Mouse (Mus musculus): ENCODE data around the gene Pim1. TPM values are rescaled to one million over a fixed set of nuclear protein-coding genes. Genes with fewer than 3 reads are reported as not detected.
"Not testable (repeated sequence)": the region's sequence is repeated elsewhere in the genome, so short reads cannot be mapped to it uniquely, and the experiment has no call there.

Gene Pim1
- 12.4 and 14.4 TPM in 2 replicates for polyA plus RNA-seq (2015; fragmentation: Nextera tagmentation; extraction: Ambion mirVana)

DNA sequence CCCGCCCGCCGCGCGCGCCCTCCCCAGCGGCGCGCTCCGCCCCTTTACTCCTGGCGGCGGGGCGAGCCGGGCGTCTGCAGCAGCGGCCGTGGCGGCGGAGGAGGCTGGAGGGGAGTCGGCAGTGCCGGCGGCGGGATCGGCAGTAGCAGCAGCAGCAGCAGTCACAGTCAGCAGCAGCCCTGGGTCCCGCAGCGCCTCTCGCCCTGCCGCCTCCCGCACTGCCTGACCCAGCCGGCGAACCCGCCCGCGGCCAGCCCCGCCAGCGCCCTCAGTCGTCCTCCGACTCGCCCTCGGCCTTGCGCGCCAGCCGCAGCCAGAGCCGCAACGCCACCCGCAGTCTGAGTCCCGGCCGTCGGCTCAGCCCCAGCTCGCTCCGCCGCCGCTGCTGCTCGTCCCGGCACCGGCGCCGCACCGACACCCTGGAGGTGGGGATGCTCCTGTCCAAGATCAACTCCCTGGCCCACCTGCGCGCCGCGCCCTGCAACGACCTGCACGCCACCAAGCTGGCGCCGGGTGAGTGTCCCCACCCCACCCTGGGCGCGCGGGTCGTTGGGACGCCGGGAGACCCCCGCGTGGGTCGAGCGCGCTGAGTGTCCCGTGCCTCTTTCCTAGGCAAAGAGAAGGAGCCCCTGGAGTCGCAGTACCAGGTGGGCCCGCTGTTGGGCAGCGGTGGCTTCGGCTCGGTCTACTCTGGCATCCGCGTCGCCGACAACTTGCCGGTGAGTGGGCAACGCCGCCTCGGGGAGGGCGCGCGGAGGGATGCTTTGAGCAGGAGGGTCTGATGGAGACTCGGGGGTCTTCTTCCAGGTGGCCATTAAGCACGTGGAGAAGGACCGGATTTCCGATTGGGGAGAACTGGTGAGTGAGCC lies at the start of gene Pim1:
Gene Pim1, plus strand, starts transcription at position 41 of the 869 bp plus-strand sequence.
- peaks cover 13% of the 10 kb centered on the region for H3K36me3 ChIP-seq
- peak within 1 kb of the TSS; percentile 97 for H3K27ac ChIP-seq (replicated peaks)
- ATAC-seq (ENCODE audit: low read depth), result peak; percentile 83
- H3K4me1 ChIP-seq (replicated peaks), result peaks cover 44% of the 10 kb centered on the region
- no peaks in the 10 kb centered on the region for H3K9me3 ChIP-seq
- H3K4me3 ChIP-seq, result peak within 1 kb of the TSS; percentile 91
- H3K9ac ChIP-seq, result peak within 1 kb of the TSS; percentile 93
- H3K27me3 ChIP-seq, result no peaks in the 10 kb centered on the region
- peak within 1 kb of the TSS; percentile 91 for H3K4me2 ChIP-seq
- under 1% methylated on average over 93 of the region's 99 CpGs for WGBS

GRCm38 (mm10) chr17:29441562-29441961 lies 49.0 kb upstream of the Pim1 start:
- Histone ChIP-seq H3K4me2 (no peak overlapping the region), H3K9ac (no peak overlapping the region), H3K4me1 (replicated peaks) (peaks cover 48% of the 10 kb centered on the region), H3K4me3 (no peak overlapping the region), H3K27me3 (no peaks in the 10 kb centered on the region), H3K27ac (replicated peaks) (no peak overlapping the region), H3K36me3 (no peaks in the 10 kb centered on the region), H3K9me3 (no peaks in the 10 kb centered on the region)
- 85% methylated on average over 4 of the region's 4 CpGs for WGBS
- ATAC-seq (ENCODE audit: low read depth), result no peak

GRCm38 (mm10) chr17:29442131-29442557 lies 48.4 kb upstream of the Pim1 start:
- no peaks in the 10 kb centered on the region for H3K36me3 ChIP-seq
- peaks cover 43% of the 10 kb centered on the region for H3K4me1 ChIP-seq (replicated peaks)
- no peak overlapping the region for H3K9ac ChIP-seq
- no peaks in the 10 kb centered on the region for H3K27me3 ChIP-seq
- WGBS, result 60% methylated on average over 7 of the region's 7 CpGs
- no peaks in the 10 kb centered on the region for H3K9me3 ChIP-seq
- no peak overlapping the region for H3K4me2 ChIP-seq
- ATAC-seq (ENCODE audit: low read depth), result no peak
- H3K4me3 ChIP-seq, result no peak overlapping the region
- no peak overlapping the region for H3K27ac ChIP-seq (replicated peaks)

- Histone ChIP-seq H3K36me3 (no peaks in the 10 kb centered on the region), H3K4me3 (no peak overlapping the region), H3K9ac (no peak overlapping the region), H3K4me2 (no peak overlapping the region), H3K4me1 (replicated peaks) (peaks cover 27% of the 10 kb centered on the region), H3K9me3 (no peaks in the 10 kb centered on the region), H3K27ac (replicated peaks) (no peak overlapping the region), H3K27me3 (no peaks in the 10 kb centered on the region)
- 89% methylated on average over 4 of the region's 4 CpGs for WGBS
- ATAC-seq (ENCODE audit: low read depth), result no peak
Observed at GRCm38 (mm10) chr17:29443724-29444123, 46.8 kb upstream of the Pim1 start.

DNA sequence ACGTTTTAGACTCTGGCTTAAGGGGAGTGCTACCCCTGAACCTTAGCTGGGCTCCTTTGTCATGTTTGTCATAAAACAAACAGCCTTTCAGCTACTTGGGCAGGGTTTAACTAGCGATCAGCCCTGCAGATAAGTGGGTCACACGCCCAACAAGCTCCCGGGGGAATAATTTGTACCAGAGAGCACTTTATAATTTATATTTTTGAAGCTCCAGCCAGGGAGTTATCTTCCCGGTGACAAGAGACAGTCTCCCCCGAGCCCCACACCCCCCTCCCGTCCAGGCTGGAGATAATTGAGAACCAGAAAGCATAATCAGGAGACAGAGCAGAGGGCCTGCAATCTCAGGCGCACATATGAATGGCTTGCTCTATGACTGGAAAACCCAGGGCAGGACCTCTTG lies 45.5 kb upstream of the Pim1 start:
- Histone ChIP-seq H3K36me3 (no peaks in the 10 kb centered on the region), H3K9me3 (no peaks in the 10 kb centered on the region), H3K27ac (replicated peaks) (peak overlapping the region; percentile 65), H3K4me3 (no peak overlapping the region), H3K9ac (no peak overlapping the region), H3K27me3 (no peaks in the 10 kb centered on the region), H3K4me1 (replicated peaks) (peaks cover 20% of the 10 kb centered on the region), H3K4me2 (no peak overlapping the region)
- ATAC-seq (ENCODE audit: low read depth), result no peak
- WGBS, result 10% methylated on average over 8 of the region's 8 CpGs

DNA sequence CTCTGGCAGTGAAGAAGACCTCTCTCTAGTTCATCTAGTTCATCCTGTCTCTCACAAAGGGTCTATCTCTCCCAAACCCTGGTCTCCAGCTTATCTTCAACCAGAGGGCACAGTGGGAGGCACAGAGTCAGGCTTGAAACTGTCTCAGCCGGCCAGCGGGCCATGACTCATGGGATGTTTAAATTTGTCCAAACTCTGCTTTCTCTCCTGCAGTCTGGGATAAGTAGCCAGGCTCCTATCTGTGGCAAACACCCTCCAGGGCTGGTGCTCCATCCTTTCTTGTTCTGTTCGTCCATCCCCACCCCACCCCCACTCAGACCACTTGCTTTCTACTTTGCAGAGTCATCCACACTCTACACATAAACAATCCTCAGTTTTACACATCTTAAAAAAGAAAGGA lies 43.2 kb upstream of the Pim1 start:
- Histone ChIP-seq H3K27me3 (no peaks in the 10 kb centered on the region), H3K4me1 (replicated peaks) (peaks cover 21% of the 10 kb centered on the region)
- ATAC-seq (ENCODE audit: low read depth), result no peak

DNA sequence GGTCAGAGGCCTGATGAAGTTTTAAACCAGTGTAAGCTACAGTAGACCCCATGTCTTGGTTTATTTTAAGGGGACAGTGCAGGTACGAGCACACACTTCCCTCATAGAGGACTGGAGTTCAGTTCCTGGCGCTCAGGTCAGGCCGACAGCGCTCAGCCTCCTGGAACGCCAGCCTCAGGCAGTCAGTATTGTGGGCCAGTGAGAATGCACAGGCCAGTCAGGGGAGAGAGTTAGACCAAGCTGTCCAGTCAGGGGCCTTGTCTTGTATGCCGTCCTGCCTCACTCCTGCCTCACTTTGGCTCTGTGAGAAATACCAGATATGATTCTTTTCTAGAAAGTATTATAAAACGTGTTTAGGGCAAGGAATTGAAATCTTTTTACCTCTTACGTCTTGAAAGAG lies 42.5 kb upstream of the Pim1 start:
- no peak for ATAC-seq (ENCODE audit: low read depth)
- Histone ChIP-seq H3K4me3 (no peak overlapping the region), H3K27ac (replicated peaks) (no peak overlapping the region), H3K4me1 (replicated peaks) (peaks cover 21% of the 10 kb centered on the region), H3K36me3 (no peaks in the 10 kb centered on the region), H3K4me2 (no peak overlapping the region), H3K9ac (no peak overlapping the region), H3K9me3 (0 out of 2 replicates have a peak, but pooled peaks cover 3% of the 10 kb centered on the region), H3K27me3 (no peaks in the 10 kb centered on the region)
- WGBS, result 67% methylated on average over 8 of the region's 8 CpGs

More for the DNA sequence above, 43.2 kb upstream of the Pim1 start:
- Histone ChIP-seq H3K27ac (replicated peaks) (no peak overlapping the region), H3K4me2 (no peak overlapping the region), H3K9ac (no peak overlapping the region), H3K9me3 (0 out of 2 replicates have a peak, but pooled peaks cover 3% of the 10 kb centered on the region), H3K36me3 (no peaks in the 10 kb centered on the region), H3K4me3 (no peak overlapping the region)
- 59% methylated on average over 3 of the region's 3 CpGs for WGBS

DNA sequence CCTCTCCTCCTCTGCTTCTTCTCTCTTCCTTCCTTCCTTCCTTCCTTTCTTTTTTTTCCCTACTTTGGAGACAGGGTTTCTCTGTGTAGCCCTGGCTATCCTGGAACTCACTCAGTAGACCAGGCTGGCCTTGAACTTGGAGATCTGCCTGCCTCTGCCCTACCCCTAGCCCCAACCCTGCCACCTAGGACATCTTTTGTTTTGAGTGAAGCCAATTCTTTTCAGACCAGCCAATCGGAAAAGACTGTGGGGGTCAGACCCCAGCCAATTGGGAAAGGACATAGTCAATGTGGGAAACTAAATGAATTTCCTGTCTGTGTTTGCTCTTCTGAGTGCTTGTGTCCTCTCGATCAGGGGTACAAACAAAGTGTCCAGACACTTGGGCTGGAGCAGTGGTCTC lies 42.0 kb upstream of the Pim1 start:
- Histone ChIP-seq H3K4me2 (no peak overlapping the region), H3K27ac (replicated peaks) (no peak overlapping the region), H3K36me3 (no peaks in the 10 kb centered on the region), H3K9me3 (0 out of 2 replicates have a peak, but pooled peaks cover 3% of the 10 kb centered on the region), H3K9ac (no peak overlapping the region), H3K4me3 (no peak overlapping the region), H3K27me3 (no peaks in the 10 kb centered on the region), H3K4me1 (replicated peaks) (peaks cover 21% of the 10 kb centered on the region)
- WGBS, result 73% methylated on average over 2 of the region's 2 CpGs
- ATAC-seq (ENCODE audit: low read depth), result no peak

- H3K4me2 ChIP-seq, result peak overlapping the region; percentile 39
- peak; percentile 66 for ATAC-seq (ENCODE audit: low read depth)
- H3K9me3 ChIP-seq, result 0 out of 2 replicates have a peak, but pooled peaks cover 3% of the 10 kb centered on the region
- H3K36me3 ChIP-seq, result no peaks in the 10 kb centered on the region
- no peak overlapping the region for H3K4me3 ChIP-seq
- no peaks in the 10 kb centered on the region for H3K27me3 ChIP-seq
- H3K4me1 ChIP-seq (replicated peaks), result peaks cover 11% of the 10 kb centered on the region
- WGBS, result 3% methylated on average over 34 of the region's 34 CpGs
- H3K9ac ChIP-seq, result peak overlapping the region; percentile 43
- H3K27ac ChIP-seq (replicated peaks), result peak overlapping the region; percentile 34
Observed at GRCm38 (mm10) chr17:29450899-29451840, 39.4 kb upstream of the Pim1 start.

- H3K27me3 ChIP-seq, result no peaks in the 10 kb centered on the region
- H3K4me2 ChIP-seq, result peak overlapping the region; percentile 39
- no peaks in the 10 kb centered on the region for H3K36me3 ChIP-seq
- H3K9me3 ChIP-seq, result 0 out of 2 replicates have a peak, but pooled peaks cover 3% of the 10 kb centered on the region
- ATAC-seq (ENCODE audit: low read depth), result no peak
- no peak overlapping the region for H3K4me3 ChIP-seq
- 0 out of 2 replicates have a peak overlapping the region, but pooled peaks have one; percentile 34 for H3K27ac ChIP-seq (replicated peaks)
- WGBS, result 24% methylated on average over 8 of the region's 8 CpGs
- H3K4me1 ChIP-seq (replicated peaks), result peaks cover 11% of the 10 kb centered on the region
- no peak overlapping the region for H3K9ac ChIP-seq
Observed at GRCm38 (mm10) chr17:29451841-29452210, 38.7 kb upstream of the Pim1 start.

DNA sequence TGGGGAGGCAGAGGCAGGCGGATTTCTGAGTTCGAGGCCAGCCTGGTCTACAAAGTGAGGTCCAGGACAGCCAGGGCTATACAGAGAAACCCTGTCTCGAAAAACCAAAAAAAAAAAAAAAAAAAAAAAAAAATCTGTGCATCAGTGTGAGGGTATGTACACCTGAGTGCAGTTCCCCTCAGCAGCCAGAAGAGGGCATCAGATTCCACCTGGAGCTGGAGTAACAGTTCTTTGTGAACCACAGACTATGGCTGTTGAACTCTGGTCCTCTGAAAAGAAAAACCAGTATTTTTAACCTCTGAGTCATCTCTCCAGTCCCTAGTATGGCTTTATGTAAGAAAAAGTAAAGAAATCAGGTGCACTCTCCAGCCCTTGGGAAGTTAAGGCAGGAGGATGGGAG lies 36.4 kb upstream of the Pim1 start:
- 80% methylated on average over 2 of the region's 3 CpGs for WGBS
- H3K9ac ChIP-seq, result not testable (repeated sequence)

More for the DNA sequence above, 36.4 kb upstream of the Pim1 start:
- not testable (repeated sequence) for H3K4me3 ChIP-seq; H3K36me3 ChIP-seq; ATAC-seq (ENCODE audit: low read depth); H3K9me3 ChIP-seq; H3K27me3 ChIP-seq; H3K27ac ChIP-seq (replicated peaks); H3K4me2 ChIP-seq
- peaks cover 26% of the 10 kb centered on the region for H3K4me1 ChIP-seq (replicated peaks)

Data from neural tube, embryonic 13.5 days (tissue).